21 mouse cellular contexts compared by ENCODE assay signal in genomic region chr17:27459241-27459640, GRCm38 (mm10).
DNase-seq lines count a peak whose midpoint lies in the region; ATAC-seq lines count a peak whose summit lies in the region.
"Had no signal": no experiment of that assay in that cellular context is flagged by ENCODE, and none has a peak within 500 bp of the region (broad histone marks: within the 10 kb centered on the region; RNA-seq: fewer than 3 reads in every experiment).

No protein-coding gene starts in this region.

- H3K4me1 ChIP-seq in midbrain, embryonic 13.5 days (replicated peaks): peaks cover 4% of the 10 kb centered on the region
- peaks cover 3% of the 10 kb centered on the region for H3K4me1 ChIP-seq in midbrain, embryonic 15.5 days
- no peaks in the 10 kb centered on the region for H3K4me1 ChIP-seq in liver, embryonic 11.5 days (replicated peaks; ENCODE audit: control insufficient read depth, insufficient read depth, low read length)
- H3K4me1 ChIP-seq: heart, embryonic 10.5 days had no signal

- H3K27me3 ChIP-seq in midbrain, embryonic 13.5 days: no peaks in the 10 kb centered on the region
- H3K27me3 ChIP-seq in midbrain, embryonic 15.5 days (replicated peaks): no peaks in the 10 kb centered on the region
- 0 out of 2 replicates have a peak, but pooled peaks cover 2% of the 10 kb centered on the region for H3K27me3 ChIP-seq in liver, embryonic 11.5 days (replicated peaks; ENCODE audit: control insufficient read depth, insufficient read depth, low read length)
- H3K27me3 ChIP-seq: hindbrain, embryonic 12.5 days had no signal

- H3K4me2 ChIP-seq in midbrain, embryonic 13.5 days (replicated peaks): no peak overlapping the region
- H3K4me2 ChIP-seq in midbrain, embryonic 15.5 days: no peak overlapping the region
- H3K4me2 ChIP-seq in liver, embryonic 11.5 days: no peak overlapping the region
- H3K4me2 ChIP-seq: hindbrain, embryonic 12.5 days had no signal

- ATAC-seq in midbrain, embryonic 13.5 days: no peak
- ATAC-seq in midbrain, embryonic 15.5 days (replicated peaks): no peak
- no peak for ATAC-seq in liver, embryonic 11.5 days (replicated peaks; ENCODE audit: low FRiP score)
- ATAC-seq: CD4-positive, CD25-positive, alpha-beta regulatory T cell, adult 4 months; forebrain, embryonic 14.5 days; hindbrain, postnatal 0 days had no signal

- no peak overlapping the region for H3K27ac ChIP-seq in midbrain, embryonic 13.5 days
- no peak overlapping the region for H3K27ac ChIP-seq in midbrain, embryonic 15.5 days
- no peak overlapping the region for H3K27ac ChIP-seq in liver, embryonic 11.5 days (ENCODE audit: low read depth, low read length)
- H3K27ac ChIP-seq: embryonic facial prominence, embryonic 10.5 days; heart, embryonic 10.5 days; hindbrain, embryonic 12.5 days; hindbrain, postnatal 0 days had no signal

- H3K9ac ChIP-seq in midbrain, embryonic 13.5 days (replicated peaks): 0 out of 2 replicates have a peak overlapping the region, but pooled peaks have one; percentile 19
- H3K9ac ChIP-seq in midbrain, embryonic 15.5 days: no peak overlapping the region
- H3K9ac ChIP-seq in liver, embryonic 11.5 days (ENCODE audit: low read depth, low read length): no peak overlapping the region
- H3K9ac ChIP-seq: hindbrain, embryonic 12.5 days had no signal

- no peaks in the 10 kb centered on the region for H3K36me3 ChIP-seq in midbrain, embryonic 13.5 days
- no peaks in the 10 kb centered on the region for H3K36me3 ChIP-seq in midbrain, embryonic 15.5 days (replicated peaks)
- no peaks in the 10 kb centered on the region for H3K36me3 ChIP-seq in liver, embryonic 11.5 days (ENCODE audit: control insufficient read depth, insufficient read depth, low read length)
- H3K36me3 ChIP-seq: embryonic facial prominence, embryonic 10.5 days; G1E; heart, embryonic 10.5 days; hindbrain, embryonic 12.5 days had no signal

- no peaks in the 10 kb centered on the region for H3K9me3 ChIP-seq in midbrain, embryonic 13.5 days
- no peaks in the 10 kb centered on the region for H3K9me3 ChIP-seq in midbrain, embryonic 15.5 days
- no peaks in the 10 kb centered on the region for H3K9me3 ChIP-seq in liver, embryonic 11.5 days (ENCODE audit: control insufficient read depth, low read length)
- H3K9me3 ChIP-seq: embryonic facial prominence, embryonic 10.5 days; heart, embryonic 10.5 days; hindbrain, embryonic 12.5 days had no signal

- DNase-seq in cerebellum, adult 11-12 months: peak; percentile 77
- DNase-seq in cerebellum, postnatal 4 days (ENCODE audit: low spot score in 2 of 2): no peak
- peak; percentile 79 for DNase-seq in cerebellum, adult 9-10 months
- no peak for DNase-seq in liver, embryonic 11.5 days (ENCODE audit: low spot score)
- no peak for DNase-seq in lung, postnatal 4 days
- DNase-seq: adrenal gland, adult 8-10 months; adrenal gland, postnatal 36 days; B cell, adult 2 months; heart, adult 18-20 months; heart, postnatal 10 days; heart, postnatal 4 days; kidney, adult 11 months had no signal

- WGBS in midbrain, embryonic 13.5 days: 73% methylated on average over 3 of the region's 3 CpGs
- WGBS in midbrain, embryonic 15.5 days: 81% methylated on average over 3 of the region's 3 CpGs
- WGBS in liver, embryonic 11.5 days: 76% methylated on average over 3 of the region's 3 CpGs

- no peak overlapping the region for H3K4me3 ChIP-seq in midbrain, embryonic 13.5 days (replicated peaks)
- no peak overlapping the region for H3K4me3 ChIP-seq in midbrain, embryonic 15.5 days
- no peak overlapping the region for H3K4me3 ChIP-seq in liver, embryonic 11.5 days (ENCODE audit: low read depth, low read length)
- H3K4me3 ChIP-seq: embryonic facial prominence, embryonic 10.5 days; heart, embryonic 10.5 days; hindbrain, embryonic 12.5 days had no signal

Comparison
In these comparisons a context has a peak if more than half of its experiments do, and no peak if none do; other contexts are left out.
1. DNase-seq: peak in cerebellum, adult 11-12 months (single experiment) and cerebellum, adult 9-10 months (single experiment); none in cerebellum, postnatal 4 days (0 of 2), liver, embryonic 11.5 days (single experiment) and lung, postnatal 4 days (0 of 2).